Mouse (Mus musculus) B cell, adult 2 months (primary cell): ENCODE measurements at regions not wholly inside any gene's neighbourhood (a gene's known extent, or its start where the extent isn't known, plus 50 kb on each side); places are given as distances from the start of the nearest gene placed in this dataset.
A peak's percentile ranks its signal among the peaks of the same experiment; 100 is the strongest.

Experiments used
- DNase-seq, 2 experiments: peaks; one replicate each; pipeline ENCODE4 v3.0.0; 2022

GRCm38 (mm10) chr17:51986920-51987319, 153.8 kb upstream of the Satb1 start:
- no peak for DNase-seq

GRCm38 (mm10) chr17:51986212-51986611, 153.1 kb upstream of the Satb1 start:
- no peak for DNase-seq

- no peak for DNase-seq
Measured at GRCm38 (mm10) chr17:51979126-51979525, 146.0 kb upstream of the Satb1 start.

- DNase-seq, result peak; percentile 50
Measured at GRCm38 (mm10) chr17:51971444-51971843, 138.4 kb upstream of the Satb1 start.

- DNase-seq, result no peak
Measured at GRCm38 (mm10) chr17:51966573-51967284, 133.6 kb upstream of the Satb1 start.

- no peak for DNase-seq
Measured at GRCm38 (mm10) chr17:51962529-51963110, 129.5 kb upstream of the Satb1 start.

GRCm38 (mm10) chr17:51961337-51961736, 128.2 kb upstream of the Satb1 start:
- DNase-seq, result no peak

- DNase-seq, result no peak
Measured at GRCm38 (mm10) chr17:51956275-51956674, 123.2 kb upstream of the Satb1 start.

GRCm38 (mm10) chr17:51937707-51938106, 104.6 kb upstream of the Satb1 start:
- no peak for DNase-seq

- DNase-seq, result no peak
Measured at GRCm38 (mm10) chr17:51936071-51936470, 103.0 kb upstream of the Satb1 start.

GRCm38 (mm10) chr17:51926392-51926791, 93.3 kb upstream of the Satb1 start:
- DNase-seq, result peak in 1 of 2 experiments; percentile 13

- no peak for DNase-seq
Measured at GRCm38 (mm10) chr17:51907031-51907430, 73.9 kb upstream of the Satb1 start.

- no peak for DNase-seq
Measured at GRCm38 (mm10) chr17:51906418-51906817, 73.3 kb upstream of the Satb1 start.

GRCm38 (mm10) chr17:51903885-51904284, 70.8 kb upstream of the Satb1 start:
- DNase-seq, result peak; percentile 75 to 81

- no peak for DNase-seq
Measured at GRCm38 (mm10) chr17:51899376-51899775, 66.3 kb upstream of the Satb1 start.

- no peak for DNase-seq
Measured at GRCm38 (mm10) chr17:51896160-51896559, 63.1 kb upstream of the Satb1 start.

- DNase-seq, result no peak
Measured at GRCm38 (mm10) chr17:51894278-51894677, 61.2 kb upstream of the Satb1 start.

GRCm38 (mm10) chr17:51892856-51893255, 59.8 kb upstream of the Satb1 start:
- no peak for DNase-seq

GRCm38 (mm10) chr17:51892159-51892558, 59.1 kb upstream of the Satb1 start:
- no peak for DNase-seq
